Mouse (Mus musculus) lung, adult 18-20 months (tissue): ENCODE results near the gene Fam243.
A peak's percentile ranks its signal among the peaks of the same experiment; 100 is the strongest.

Experiments used
- DNase-seq, 2 experiments: peaks; one replicate each; pipeline ENCODE4 v3.0.0; 2022; ENCODE audit warnings: mixed read lengths in 2 of 2

Gene Fam243

GRCm38 (mm10) chr16:92319353-92320109, 1.7 kb downstream of the Fam243 start:
- DNase-seq, result peak; percentile 42 to 60

- no peak for DNase-seq
These were observed 5.0 kb downstream of the Fam243 start for GRCm38 (mm10) chr16:92316049-92316738.

- DNase-seq, result peak in 1 of 2 experiments; percentile 29
These were observed 7.1 kb downstream of the Fam243 start for GRCm38 (mm10) chr16:92313953-92314741.

GRCm38 (mm10) chr16:92309126-92309525, 12.1 kb downstream of the Fam243 start:
- DNase-seq, result no peak

DNA sequence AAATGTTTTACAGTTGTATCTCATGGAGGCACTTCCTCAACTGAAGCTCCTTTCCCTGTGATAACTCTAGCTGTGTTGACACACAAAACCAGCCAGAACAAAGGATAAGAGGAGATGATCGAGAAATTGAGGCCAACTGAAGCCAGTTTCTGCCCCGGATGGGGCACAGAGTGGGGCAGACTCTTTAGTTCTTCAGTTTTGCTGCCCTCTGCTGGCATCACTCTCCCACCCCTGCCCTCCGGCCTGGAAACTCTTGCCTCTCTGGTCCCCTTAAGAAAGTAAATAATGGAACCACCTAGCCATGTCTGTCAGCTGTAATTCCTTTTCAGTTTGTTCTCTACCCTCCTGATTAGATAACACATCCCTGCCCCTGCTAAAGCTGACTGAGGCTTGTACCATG, 13.3 kb downstream of the Fam243 start:
- DNase-seq, result no peak

- no peak for DNase-seq
These were observed 15.7 kb downstream of the Fam243 start for GRCm38 (mm10) chr16:92305519-92305918.

- no peak for DNase-seq
These were observed 18.7 kb downstream of the Fam243 start for GRCm38 (mm10) chr16:92302506-92302905.

GRCm38 (mm10) chr16:92301989-92302388, 19.3 kb downstream of the Fam243 start:
- no peak for DNase-seq

- DNase-seq, result peak; percentile 37 to 39
These were observed 19.8 kb downstream of the Fam243 start for GRCm38 (mm10) chr16:92301412-92301806.

GRCm38 (mm10) chr16:92300649-92301411, 20.4 kb downstream of the Fam243 start, which contains the start of gene Smim11:
TSS of gene Smim11 (plus strand) at chr16:92301286.
- peak; percentile 96 to 97 for DNase-seq

- DNase-seq, result no peak
These were observed 25.9 kb downstream of the Fam243 start for GRCm38 (mm10) chr16:92295328-92295727.

DNA sequence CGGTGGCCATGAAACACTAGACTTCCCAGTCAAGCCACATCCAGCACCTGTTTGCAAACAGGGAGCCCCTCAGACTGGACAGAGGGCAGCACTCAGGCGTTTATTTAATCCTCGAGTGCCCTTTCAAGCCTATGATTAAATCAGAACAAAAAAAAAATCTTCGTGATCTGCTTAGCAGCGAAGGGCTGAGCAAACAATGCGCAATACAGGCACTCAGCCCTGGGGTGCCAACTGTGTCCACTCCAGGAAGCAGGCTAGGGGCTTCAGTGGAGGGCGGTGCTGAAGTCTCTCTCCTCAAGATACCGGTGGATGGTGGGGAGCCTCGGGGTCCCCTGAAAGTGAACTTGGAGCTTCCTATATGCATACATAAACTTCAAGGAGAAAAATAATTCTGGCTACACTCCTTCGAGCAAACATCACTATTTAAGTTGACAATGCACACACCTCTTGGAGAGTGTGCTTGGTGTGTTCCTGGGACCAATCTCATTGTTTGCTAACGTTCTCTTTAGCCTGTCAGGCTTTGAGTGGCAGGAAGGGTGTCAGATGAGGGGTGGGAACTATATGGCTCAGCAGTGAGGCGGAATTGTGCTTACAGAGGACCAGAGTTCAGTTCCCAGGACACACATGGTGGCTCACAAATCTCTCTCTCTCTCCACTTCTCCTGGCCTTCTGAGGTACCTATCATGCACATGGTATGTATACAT, 26.8 kb downstream of the Fam243 start:
- DNase-seq, result peak; percentile 64 to 78

- DNase-seq, result peak; percentile 65 to 77
These were observed 29.1 kb downstream of the Fam243 start, which contains the start of gene Kcne2 for GRCm38 (mm10) chr16:92292101-92292500. TSS of gene Kcne2 (plus strand) at chr16:92292389.

DNA sequence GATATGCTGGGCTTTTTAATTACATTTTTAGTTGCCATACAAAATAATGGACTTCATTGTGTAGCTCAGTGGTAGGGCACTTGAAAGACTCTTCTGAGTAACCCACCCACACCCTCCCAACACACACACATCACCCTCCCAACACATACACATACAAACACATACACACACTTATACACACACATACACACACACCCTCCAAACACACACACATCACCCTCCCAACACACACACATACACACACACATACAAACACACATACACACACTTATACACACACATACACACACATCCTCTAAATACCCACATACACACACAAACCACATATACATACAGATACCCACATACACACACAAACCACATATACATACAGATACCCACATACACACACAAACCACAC, 31.2 kb downstream of the Fam243 start:
- no peak for DNase-seq

GRCm38 (mm10) chr16:92288778-92289177, 32.5 kb downstream of the Fam243 start:
- no peak for DNase-seq

GRCm38 (mm10) chr16:92286609-92287008, 34.6 kb downstream of the Fam243 start:
- DNase-seq, result peak; percentile 77 to 82

GRCm38 (mm10) chr16:92285068-92285467, 36.2 kb downstream of the Fam243 start:
- no peak for DNase-seq

GRCm38 (mm10) chr16:92282671-92283070, 38.6 kb downstream of the Fam243 start:
- DNase-seq, result no peak

- peak; percentile 59 to 77 for DNase-seq
These were observed 45.7 kb downstream of the Fam243 start for GRCm38 (mm10) chr16:92275526-92275925.

DNA sequence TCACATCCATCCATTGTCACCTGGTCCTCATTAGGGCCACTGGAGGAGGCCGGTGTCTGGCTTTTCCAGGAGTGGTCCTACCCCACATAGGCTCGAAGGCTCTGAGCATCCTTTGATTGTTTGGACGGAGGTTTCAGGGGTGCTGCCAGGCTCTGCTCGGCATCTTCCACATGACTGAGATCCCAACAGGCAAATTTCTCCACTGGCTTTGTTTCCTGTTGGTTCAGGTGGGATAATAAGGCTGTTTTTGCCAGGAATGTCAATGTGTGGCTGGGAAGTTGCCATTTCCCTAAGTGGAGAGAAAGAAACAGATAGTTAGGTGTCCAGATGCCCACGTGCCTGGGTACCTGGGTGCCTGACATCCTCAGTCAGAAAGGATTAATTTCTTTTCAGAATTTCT, 46.7 kb downstream of the Fam243 start:
- DNase-seq, result no peak
